Mouse (Mus musculus) embryonic facial prominence, embryonic 12.5 days (tissue): ENCODE measurements around the gene Omg. TPM values are rescaled to one million over a fixed set of nuclear protein-coding genes. Genes with fewer than 3 reads are reported as not detected.

Experiments used
- ATAC-seq: fragments of 200-750 bp; cut with Nextera tagmentation; 2 replicates; pipeline ENCODE4 v1.8.0; 2017; ENCODE audit not compliant: insufficient number of reproducible peaks, insufficient read depth, low FRiP score, low TSS enrichment
- H3K27ac ChIP-seq: fragments of 300-500 bp; sonication (generic); 2 replicates; pipeline ENCODE4 v1.5.1; 2016; ENCODE audit warnings: mild to moderate bottlenecking
- H3K27me3 ChIP-seq: fragments of 300-500 bp; sonication (generic); 2 replicates; pipeline ENCODE4 v1.6.1; 2016; ENCODE audit warnings: mild to moderate bottlenecking, moderate library complexity
- H3K36me3 ChIP-seq: fragments of 300-500 bp; sonication (generic); 2 replicates; pipeline ENCODE4 v1.6.1; 2016; ENCODE audit warnings: mild to moderate bottlenecking
- H3K4me1 ChIP-seq: fragments of 300-500 bp; sonication (generic); 2 replicates; pipeline ENCODE4 v1.6.1; 2016
- H3K4me2 ChIP-seq: fragments of 300-500 bp; sonication (generic); replicated peaks from 2 replicates; pipeline ENCODE4 v1.6.1; 2016; ENCODE audit warnings: mild to moderate bottlenecking, moderate library complexity
- H3K4me3 ChIP-seq: fragments of 300-500 bp; sonication (generic); 2 replicates; pipeline ENCODE4 v1.5.1; 2016; ENCODE audit warnings: mild to moderate bottlenecking
- H3K9ac ChIP-seq: fragments of 300-500 bp; sonication (generic); 2 replicates; pipeline ENCODE4 v1.6.1; 2016; ENCODE audit warnings: mild to moderate bottlenecking, moderate library complexity
- H3K9me3 ChIP-seq: fragments of 300-500 bp; sonication (generic); 2 replicates; pipeline ENCODE4 v1.6.1; 2016; ENCODE audit warnings: mild to moderate bottlenecking, moderate library complexity
- polyA plus RNA-seq: library from polyadenylated mRNA; unstranded; fragments of >200 nt; fragmentation: Nextera tagmentation; extraction: Ambion mirVana; gene quantifications from 2 replicates; pipeline ENCODE4 v1.2.1, GENCODE M21; 2016

Gene Omg
- polyA plus RNA-seq, 1 experiment from 2014 or later: 0.51 TPM

DNA sequence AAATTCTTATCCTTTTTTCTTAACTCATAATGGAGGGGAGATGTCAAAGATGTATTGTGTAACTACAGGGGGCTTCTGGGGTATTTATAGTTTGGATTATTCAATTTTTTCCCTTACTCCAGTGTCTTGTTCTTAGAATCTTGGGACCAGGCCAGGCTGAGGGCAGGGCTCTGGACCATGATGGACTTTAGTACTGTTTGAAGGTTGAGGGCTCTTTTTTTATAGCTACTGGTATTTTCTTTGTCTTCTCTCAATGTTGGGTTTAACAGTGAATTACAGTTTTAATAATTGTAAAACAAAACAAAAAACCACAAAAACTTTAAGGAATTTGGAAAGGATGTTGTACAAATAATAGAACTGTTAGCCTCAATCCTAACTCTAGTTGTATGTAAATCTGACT is 50.9 kb downstream of the Omg start:
- no peaks in the 10 kb centered on the region for H3K4me1 ChIP-seq
- H3K4me3 ChIP-seq: no peak overlapping the region
- H3K9ac ChIP-seq: no peak overlapping the region
- H3K27me3 ChIP-seq: no peaks in the 10 kb centered on the region
- ATAC-seq: no peak
- no peak overlapping the region for H3K27ac ChIP-seq
- H3K4me2 ChIP-seq: no peak overlapping the region
- peaks cover 60% of the 10 kb centered on the region for H3K36me3 ChIP-seq
- no peaks in the 10 kb centered on the region for H3K9me3 ChIP-seq

Other genes with a start within 250 kb of the Omg start
- gene Wsb1, start 249.4 kb downstream of the Omg start, polyA plus RNA-seq: 480 and 498 TPM in 2 replicates
- gene Gm9964, start 207.2 kb downstream of the Omg start, polyA plus RNA-seq: not detected in 2 replicates
- 9.0 and 9.3 TPM in 2 replicates for gene Nf1, start 164.4 kb downstream of the Omg start, polyA plus RNA-seq
- gene Evi2b, start 19.7 kb upstream of the Omg start, polyA plus RNA-seq: 0.25 TPM in 1 of 2 replicates, not detected in the other
- gene Evi2, start 26.5 kb upstream of the Omg start, polyA plus RNA-seq: 0.87 and 1.3 TPM in 2 replicates
- 2.6 and 2.7 TPM in 2 replicates for gene Evi2a, start 26.5 kb upstream of the Omg start, polyA plus RNA-seq
- 12.1 and 14.9 TPM in 2 replicates for gene Rab11fip4, start 87.1 kb upstream of the Omg start, polyA plus RNA-seq